Mouse (Mus musculus) kidney, embryonic 16.5 days (tissue): ENCODE measurements at regions not wholly inside any gene's neighbourhood (a gene's known extent, or its start where the extent isn't known, plus 50 kb on each side); places are given as distances from the start of the nearest gene placed in this dataset.

Source experiments
- ATAC-seq: fragments of 200-750 bp; cut with Nextera tagmentation; 2 replicates; pipeline ENCODE4 v1.8.0; 2017; ENCODE audit warnings: moderate TSS enrichment; ENCODE audit not compliant: low FRiP score, low TSS enrichment
- H3K27ac ChIP-seq: fragments of 300-500 bp; sonication (generic); 2 replicates; pipeline ENCODE4 v1.5.1; 2014; ENCODE audit warnings: low read length
- H3K27me3 ChIP-seq: fragments of 300-500 bp; sonication (generic); 2 replicates; pipeline ENCODE4 v1.6.1; 2014; ENCODE audit warnings: low read length, control low read depth, mixed read lengths; ENCODE audit not compliant: insufficient read depth
- H3K36me3 ChIP-seq: fragments of 300-500 bp; sonication (generic); 2 replicates; pipeline ENCODE4 v1.6.1; 2014; ENCODE audit warnings: low read length, control low read depth, mixed read lengths; ENCODE audit not compliant: insufficient read depth
- H3K4me1 ChIP-seq: fragments of 300-500 bp; sonication (generic); 2 replicates; pipeline ENCODE4 v1.6.1; 2014; ENCODE audit warnings: low read length, control low read depth, mixed read lengths; ENCODE audit not compliant: insufficient read depth
- H3K4me2 ChIP-seq: fragments of 300-500 bp; sonication (generic); replicated peaks from 2 replicates; pipeline ENCODE4 v1.6.1; 2014; ENCODE audit warnings: low read depth, low read length
- H3K4me3 ChIP-seq: fragments of 300-500 bp; sonication (generic); 2 replicates; pipeline ENCODE4 v1.5.1; 2014; ENCODE audit warnings: mild to moderate bottlenecking, low read length
- H3K9ac ChIP-seq: fragments of 300-500 bp; sonication (generic); replicated peaks from 2 replicates; pipeline ENCODE4 v1.6.1; 2014; ENCODE audit warnings: low read length
- H3K9me3 ChIP-seq: fragments of 300-500 bp; sonication (generic); 2 replicates; pipeline ENCODE4 v1.6.1; 2016; ENCODE audit warnings: low read length, control low read depth
- WGBS: fragments of 180-500 bp; shearing (Covaris S2); extraction: QIAGEN DNeasy Blood & Tissue Kit; methylation state at CpG from one replicate; pipeline ENCODE4 v1.1.7; 2014; 5-methylcytosine and 5-hydroxymethylcytosine counted together

DNA sequence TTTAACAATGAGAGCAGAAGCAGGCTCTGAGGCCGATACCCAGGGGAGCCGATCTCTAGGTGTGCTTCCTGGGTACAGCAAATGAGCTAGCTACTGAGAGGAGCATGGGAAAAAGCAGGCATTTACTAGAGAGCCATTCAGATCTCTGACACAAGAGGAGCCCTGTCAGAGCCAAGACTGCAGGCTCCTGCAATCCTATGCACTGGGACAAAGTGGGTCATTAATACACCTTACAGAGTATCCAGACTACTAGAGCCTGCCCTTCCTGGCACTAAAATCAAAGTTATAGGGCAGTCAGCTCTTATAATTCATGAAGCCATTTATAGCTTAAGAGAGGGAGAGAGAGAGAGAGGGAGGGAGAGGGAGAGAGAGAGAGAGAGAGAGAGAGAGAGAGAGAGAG is 54.2 kb upstream of the Ank start:
- Histone ChIP-seq H3K9ac (no peak overlapping the region), H3K9me3 (no peaks in the 10 kb centered on the region), H3K27ac (no peak overlapping the region), H3K4me1 (peaks cover 12% of the 10 kb centered on the region; the same call in 1 of the 2 replicates), H3K36me3 (no peaks in the 10 kb centered on the region), H3K4me3 (no peak overlapping the region), H3K4me2 (no peak overlapping the region), H3K27me3 (no peaks in the 10 kb centered on the region)
- no peak for ATAC-seq
- 94% methylated on average over 2 of the region's 2 CpGs for WGBS

DNA sequence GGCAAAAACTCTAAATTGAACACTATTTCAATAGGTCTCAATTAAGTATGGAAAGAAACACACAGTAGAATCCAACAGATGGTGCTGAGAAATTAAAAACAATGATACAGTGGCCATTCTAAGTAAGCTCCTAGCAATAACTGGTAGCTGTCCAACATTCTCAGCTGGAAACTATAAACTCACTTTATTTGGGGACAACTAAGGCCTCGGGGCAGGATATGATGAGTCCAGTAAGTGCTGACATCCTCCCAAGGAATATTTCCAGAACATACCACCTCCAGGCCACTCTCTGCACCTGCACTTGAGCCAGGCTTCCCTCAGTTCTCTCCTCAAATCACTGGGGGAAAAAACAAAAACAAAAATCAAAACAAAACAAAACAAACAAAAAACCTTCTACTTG is 53.7 kb upstream of the Ank start:
- no peak overlapping the region for H3K4me2 ChIP-seq
- peaks cover 12% of the 10 kb centered on the region; the same call in 1 of the 2 replicates for H3K4me1 ChIP-seq
- ATAC-seq = no peak
- no peak overlapping the region for H3K4me3 ChIP-seq
- H3K27ac ChIP-seq = no peak overlapping the region
- no peaks in the 10 kb centered on the region for H3K9me3 ChIP-seq
- H3K27me3 ChIP-seq = no peaks in the 10 kb centered on the region
- no peaks in the 10 kb centered on the region for H3K36me3 ChIP-seq
- 55% methylated on average over 1 of the region's 1 CpGs for WGBS
- no peak overlapping the region for H3K9ac ChIP-seq

DNA sequence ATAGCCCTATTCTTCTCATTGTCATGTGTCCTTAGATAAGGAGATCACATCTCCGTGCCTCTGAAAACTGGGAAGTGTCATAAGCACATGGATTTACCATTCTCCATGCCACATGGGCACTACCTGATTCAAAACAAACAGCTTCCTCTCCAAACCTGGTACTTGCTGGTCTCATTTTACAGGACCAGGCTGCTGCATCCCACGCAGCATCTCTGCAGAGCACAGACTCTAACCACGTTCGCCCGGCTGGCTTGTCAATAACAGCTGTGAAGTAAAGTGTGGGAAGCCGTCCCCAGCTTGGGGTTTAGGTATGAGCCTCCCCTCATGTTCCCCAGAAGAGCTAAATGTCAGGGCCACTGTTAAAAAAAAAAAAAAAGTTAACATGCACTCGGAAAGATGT is 53.0 kb upstream of the Ank start:
- no peaks in the 10 kb centered on the region for H3K27me3 ChIP-seq
- no peak overlapping the region for H3K4me3 ChIP-seq
- H3K9ac ChIP-seq = no peak overlapping the region
- peaks cover 12% of the 10 kb centered on the region; the same call in 1 of the 2 replicates for H3K4me1 ChIP-seq
- no peaks in the 10 kb centered on the region for H3K9me3 ChIP-seq
- no peak for ATAC-seq
- no peaks in the 10 kb centered on the region for H3K36me3 ChIP-seq
- H3K27ac ChIP-seq = no peak overlapping the region
- no peak overlapping the region for H3K4me2 ChIP-seq
- 67% methylated on average over 7 of the region's 7 CpGs for WGBS

DNA sequence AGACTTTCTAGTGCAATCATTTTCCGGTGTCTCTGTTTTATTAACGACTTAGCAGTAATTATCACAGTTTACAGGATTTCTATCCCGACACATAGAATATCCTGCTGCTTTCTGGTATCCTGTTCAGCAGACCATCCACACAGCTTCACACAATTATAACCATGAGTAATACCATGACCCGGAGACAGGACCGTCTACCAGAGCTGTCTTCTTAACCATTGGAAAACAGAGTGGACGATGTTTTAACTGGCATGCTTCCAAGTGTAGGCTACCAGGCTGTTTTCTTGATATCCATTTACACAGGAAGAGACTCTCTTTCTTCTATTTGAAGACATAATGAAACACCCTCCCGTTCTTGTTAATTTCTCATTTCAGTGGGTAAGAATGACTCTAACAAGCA is 51.7 kb upstream of the Ank start:
- no peak overlapping the region for H3K27ac ChIP-seq
- no peaks in the 10 kb centered on the region for H3K9me3 ChIP-seq
- H3K36me3 ChIP-seq = no peaks in the 10 kb centered on the region
- H3K27me3 ChIP-seq = no peaks in the 10 kb centered on the region
- peaks cover 12% of the 10 kb centered on the region; the same call in 1 of the 2 replicates for H3K4me1 ChIP-seq
- H3K4me3 ChIP-seq = no peak overlapping the region
- ATAC-seq = no peak
- WGBS = 25% methylated on average over 7 of the region's 7 CpGs
- H3K9ac ChIP-seq = no peak overlapping the region
- H3K4me2 ChIP-seq = no peak overlapping the region
